Mouse (Mus musculus): Measurements from ENCODE around the gene Bmpr2. TPM values are rescaled to one million over a fixed set of nuclear protein-coding genes. Genes with fewer than 3 reads are reported as not detected.

Gene Bmpr2
- polyA plus RNA-seq, 1 experiment from 2014 or later, result 12.5 TPM

DNA sequence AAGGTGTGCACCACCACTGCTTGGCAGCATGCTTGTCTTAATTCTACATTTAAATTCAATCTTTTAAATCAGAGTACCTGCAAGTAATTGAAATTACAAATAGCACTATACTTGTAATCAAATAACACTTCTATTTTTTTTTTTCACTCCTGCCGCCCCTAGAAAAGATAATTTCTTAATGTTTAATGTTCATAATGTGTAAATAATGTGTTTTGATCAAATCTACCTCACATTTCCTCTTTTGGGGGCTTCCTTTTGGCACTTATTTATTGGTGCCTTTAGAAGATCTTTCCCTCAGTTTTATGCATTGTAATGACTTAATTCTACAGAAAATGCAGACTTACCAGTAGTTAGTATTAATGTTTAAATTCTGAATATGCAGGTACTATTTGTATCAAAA is 160.5 kb downstream of the Bmpr2 start:
- no peak for ATAC-seq (ENCODE audit: low FRiP score)
- H3K4me1 ChIP-seq, result no peaks in the 10 kb centered on the region
- H3K9me3 ChIP-seq, result no peaks in the 10 kb centered on the region
- H3K9ac ChIP-seq, result no peak overlapping the region
- H3K27ac ChIP-seq, result no peak overlapping the region
- H3K36me3 ChIP-seq (replicated peaks), result no peaks in the 10 kb centered on the region
- WGBS, result 91% methylated on average over 1 of the region's 1 CpGs
- H3K27me3 ChIP-seq, result no peaks in the 10 kb centered on the region
- H3K4me3 ChIP-seq (replicated peaks), result no peak overlapping the region
- no peak overlapping the region for H3K4me2 ChIP-seq

DNA sequence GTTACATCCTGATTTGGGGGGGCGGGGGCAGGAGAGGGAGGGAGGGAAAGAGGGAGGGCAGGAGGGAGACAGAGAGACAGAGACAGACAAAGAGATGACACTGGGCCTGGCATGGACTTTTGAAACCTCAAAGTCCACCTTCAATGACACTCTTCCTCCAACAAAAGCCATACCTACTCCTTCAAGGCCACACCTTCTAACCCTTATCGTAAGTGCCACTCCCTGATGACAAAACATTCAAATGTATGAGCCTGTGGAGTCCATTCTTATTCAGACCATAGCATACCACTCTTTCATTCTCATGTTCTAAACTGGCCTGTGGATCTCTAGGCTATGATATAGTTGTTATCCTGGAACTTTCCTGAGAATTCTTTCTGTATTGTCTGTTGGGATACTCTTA is 161.2 kb downstream of the Bmpr2 start:
- Histone ChIP-seq H3K9ac (no peak overlapping the region), H3K36me3 (replicated peaks) (no peaks in the 10 kb centered on the region), H3K4me3 (replicated peaks) (no peak overlapping the region), H3K27me3 (no peaks in the 10 kb centered on the region), H3K4me2 (no peak overlapping the region), H3K27ac (no peak overlapping the region), H3K9me3 (no peaks in the 10 kb centered on the region), H3K4me1 (no peaks in the 10 kb centered on the region)
- 88% methylated on average over 2 of the region's 2 CpGs for WGBS
- ATAC-seq (ENCODE audit: low FRiP score), result no peak

DNA sequence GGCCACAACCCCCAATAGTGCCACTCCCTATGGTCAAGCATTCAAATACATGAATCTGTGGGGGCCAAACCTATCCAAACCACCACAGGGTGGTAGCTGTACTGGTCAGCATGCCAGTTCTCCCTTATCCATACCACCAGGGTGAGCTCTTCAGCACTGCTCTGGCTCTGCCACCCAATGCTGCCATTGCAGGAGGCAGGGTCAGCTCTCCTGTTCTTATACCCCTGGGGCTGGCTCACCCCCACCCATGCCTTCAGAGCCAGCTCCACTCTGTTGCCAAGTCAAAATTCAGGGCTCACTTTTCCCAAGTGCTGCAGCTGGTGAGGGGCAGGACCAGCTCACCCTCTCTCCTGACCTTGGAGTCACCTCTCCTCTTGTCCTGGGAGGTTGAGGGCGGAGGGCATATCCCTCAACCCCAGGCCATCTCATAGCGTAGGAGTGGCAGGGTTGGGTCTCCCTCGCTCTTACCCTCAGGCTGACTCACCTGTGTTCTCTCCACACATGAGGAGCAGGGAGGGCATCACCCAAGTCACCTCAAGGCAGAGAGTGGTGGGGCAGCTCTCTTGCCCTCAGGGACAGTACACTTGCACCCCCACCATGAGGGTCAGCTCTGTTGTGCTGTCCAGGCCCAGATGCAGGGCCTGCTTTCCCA is 162.9 kb downstream of the Bmpr2 start:
- no peaks in the 10 kb centered on the region for H3K9me3 ChIP-seq
- no peak overlapping the region for H3K27ac ChIP-seq
- no peaks in the 10 kb centered on the region for H3K36me3 ChIP-seq (replicated peaks)
- no peaks in the 10 kb centered on the region for H3K27me3 ChIP-seq
- H3K4me3 ChIP-seq (replicated peaks), result no peak overlapping the region
- no peaks in the 10 kb centered on the region for H3K4me1 ChIP-seq
- no peak overlapping the region for H3K4me2 ChIP-seq
- no peak for ATAC-seq (ENCODE audit: low FRiP score)
- H3K9ac ChIP-seq, result no peak overlapping the region
- 87% methylated on average over 3 of the region's 3 CpGs for WGBS

DNA sequence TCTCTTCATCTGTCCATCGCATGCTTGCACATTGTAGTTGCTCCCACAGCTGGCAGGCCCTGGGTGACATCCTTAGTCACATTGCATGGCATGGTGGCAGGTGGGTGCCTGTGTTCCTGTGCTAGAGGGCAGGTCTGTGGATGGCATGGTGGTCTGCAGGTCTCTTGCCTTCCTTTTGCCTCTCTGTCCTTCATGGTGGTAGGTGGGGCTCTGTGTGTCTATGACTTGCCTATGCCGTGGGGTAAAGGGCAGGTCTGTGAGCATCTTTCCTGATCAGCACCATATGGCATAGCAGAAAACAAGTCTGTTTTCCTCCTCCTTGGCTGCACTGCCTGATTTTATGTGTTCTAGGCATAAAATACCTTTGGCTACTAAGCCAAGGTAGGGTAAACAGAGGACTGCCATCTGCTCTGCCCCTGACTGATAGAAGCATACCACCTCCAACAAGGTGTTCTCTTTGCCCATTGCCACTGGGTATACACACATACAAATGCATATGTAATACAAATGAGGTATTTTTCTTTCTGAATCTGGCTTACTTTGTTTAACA is 164.0 kb downstream of the Bmpr2 start:
- Histone ChIP-seq H3K4me2 (no peak overlapping the region), H3K4me1 (no peaks in the 10 kb centered on the region), H3K27me3 (no peaks in the 10 kb centered on the region), H3K36me3 (replicated peaks) (no peaks in the 10 kb centered on the region), H3K27ac (no peak overlapping the region), H3K9me3 (no peaks in the 10 kb centered on the region), H3K4me3 (replicated peaks) (no peak overlapping the region), H3K9ac (no peak overlapping the region)
- no peak for ATAC-seq (ENCODE audit: low FRiP score)
- 92% methylated on average over 2 of the region's 2 CpGs for WGBS

Other genes with a start within 250 kb of the Bmpr2 start
- 1.1 and 1.3 TPM in 2 replicates for gene Gm973, start 247.1 kb upstream of the Bmpr2 start, polyA plus RNA-seq (2016; fragmentation: Nextera tagmentation; extraction: Ambion mirVana)
- 514 and 515 TPM in 2 replicates for gene Sumo1, start 92.6 kb upstream of the Bmpr2 start, polyA plus RNA-seq (2016; fragmentation: Nextera tagmentation; extraction: Ambion mirVana)
- gene Nop58, start 78.4 kb upstream of the Bmpr2 start, polyA plus RNA-seq (2016; fragmentation: Nextera tagmentation; extraction: Ambion mirVana), result 275 and 277 TPM in 2 replicates
- 23.4 and 25.0 TPM in 2 replicates for gene Fam117b, start 149.6 kb downstream of the Bmpr2 start, polyA plus RNA-seq (2016; fragmentation: Nextera tagmentation; extraction: Ambion mirVana)

Data from forebrain, embryonic 12.5 days (tissue).